Mouse (Mus musculus) left cerebral cortex, postnatal 25 days (tissue): ENCODE measurements around the gene Taf3. TPM values are rescaled to one million over a fixed set of nuclear protein-coding genes. Genes with fewer than 3 reads are reported as not detected.
A peak's percentile ranks its signal among the peaks of the same experiment; 100 is the strongest.

Experiments
- DNase-seq, 2 experiments: peaks; one replicate each; pipeline ENCODE4 v3.0.0; 2022; ENCODE audit warnings: low spot score in 2 of 2, mixed read lengths in 1 of 2
- intact Hi-C: fragments of 180-260 bp; cut with DNase I; formaldehyde crosslinking; loops from one replicate; pipeline ENCODE4 v1.15.1; 2025
- total RNA-seq, 2 experiments: library from RNA; stranded (reverse); gene quantifications; 2 replicates each; pipeline ENCODE4 v1.2.3; 2021

Gene Taf3
- total RNA-seq, 2 experiments from 2014 or later: 14.6 to 15.2 TPM

DNA sequence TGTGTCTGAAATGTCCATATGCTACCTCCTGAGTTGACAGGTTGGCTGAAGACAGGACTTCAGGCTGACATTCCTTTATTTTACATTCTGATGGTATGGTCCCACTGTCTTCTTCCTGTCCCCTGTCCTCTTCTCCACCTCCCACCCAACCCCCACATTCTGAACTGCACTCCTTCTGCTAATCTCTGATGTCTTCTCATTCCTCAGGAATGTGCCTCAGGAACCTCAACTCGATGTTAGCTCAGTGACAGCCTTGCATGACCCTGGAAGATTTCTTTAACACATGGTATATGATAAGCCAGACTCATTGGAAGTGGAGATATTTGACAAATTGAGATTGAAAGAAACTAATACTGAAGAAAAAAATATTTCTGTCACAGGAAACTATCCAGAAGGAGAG, 81.8 kb downstream of the Taf3 start:
- intact Hi-C loops: no loop called here
- no peak for DNase-seq

DNA sequence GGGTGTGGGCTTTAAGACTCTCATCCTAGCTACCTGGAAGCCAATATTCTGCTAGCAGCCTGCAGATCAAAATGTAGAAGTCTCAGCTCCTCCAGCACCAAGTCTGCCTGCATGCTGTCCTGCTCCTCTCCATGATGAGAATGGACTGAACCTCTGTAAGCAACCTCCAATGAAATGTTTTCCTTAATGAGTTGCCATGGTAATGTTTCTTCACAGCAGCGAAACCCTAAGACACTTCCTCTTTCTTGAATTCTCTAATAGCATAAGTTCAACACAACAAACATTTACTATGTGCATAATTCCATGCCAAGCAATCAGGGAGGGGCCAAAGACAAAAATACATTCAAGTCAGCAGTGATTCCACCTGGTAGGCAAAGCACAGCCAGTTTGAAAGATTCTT, 82.8 kb downstream of the Taf3 start:
- intact Hi-C loops: no loop called here

DNA sequence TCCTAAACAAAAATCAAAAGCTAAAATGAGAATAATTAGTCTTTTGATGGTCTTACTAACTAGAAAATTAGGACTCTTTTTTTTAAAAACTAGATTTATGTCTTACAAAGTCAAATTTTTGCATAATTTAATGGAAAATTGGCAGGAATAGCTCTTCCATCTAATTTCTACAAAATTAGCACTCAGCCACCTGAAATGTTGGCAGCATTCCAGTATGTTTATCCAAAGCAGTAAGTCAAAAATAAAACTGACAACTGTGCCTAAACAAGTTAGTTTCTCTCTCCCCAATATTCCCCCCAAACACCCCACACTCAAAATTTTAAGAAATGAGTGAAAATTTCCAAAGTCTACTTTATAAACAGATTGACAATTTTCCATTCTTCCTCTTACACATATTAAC, 85.5 kb downstream of the Taf3 start:
- intact Hi-C loops: no loop called here
- DNase-seq: no peak

More for the DNA sequence above, 82.8 kb downstream of the Taf3 start:
- DNase-seq: no peak

DNA sequence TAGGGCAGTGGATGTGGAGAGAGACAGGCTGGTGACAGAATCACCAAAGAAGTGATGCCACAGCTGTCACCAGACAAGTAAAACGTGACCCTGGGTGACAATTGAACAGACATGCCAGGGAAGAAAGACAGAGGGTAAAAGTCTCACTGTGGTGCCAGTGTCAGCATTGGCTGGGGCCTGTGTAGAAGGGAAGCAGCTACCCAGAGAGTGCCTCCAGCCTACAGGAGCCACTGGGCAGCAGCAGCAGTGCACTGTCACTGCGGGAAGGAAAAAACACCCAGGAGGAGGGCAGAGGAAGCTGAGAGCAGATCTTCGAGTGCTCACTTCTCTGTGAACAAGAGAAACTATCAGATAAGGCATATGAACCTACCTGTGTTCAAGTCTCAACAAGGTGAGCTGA, 86.7 kb downstream of the Taf3 start:
- DNase-seq: no peak
- intact Hi-C loops: no loop called here

DNA sequence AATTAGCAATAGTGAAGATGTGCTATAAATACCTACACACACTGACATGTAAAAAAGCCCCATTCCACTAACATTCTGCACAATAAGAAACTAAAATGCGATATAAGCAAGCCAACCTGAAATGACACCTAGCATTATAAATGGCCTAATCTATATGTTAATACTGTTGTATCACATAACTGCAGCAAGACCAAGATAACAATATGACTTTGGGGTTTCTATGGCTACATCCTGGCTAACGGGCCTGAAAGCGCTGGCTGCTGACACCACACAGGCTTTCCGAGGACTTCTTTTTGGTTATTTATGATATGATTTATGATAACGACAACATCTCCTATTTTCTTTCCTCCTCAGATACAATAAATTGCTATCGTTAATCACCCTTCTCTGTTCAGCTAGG, 90.4 kb downstream of the Taf3 start:
- DNase-seq: no peak
- intact Hi-C loops: no loop called here

DNA sequence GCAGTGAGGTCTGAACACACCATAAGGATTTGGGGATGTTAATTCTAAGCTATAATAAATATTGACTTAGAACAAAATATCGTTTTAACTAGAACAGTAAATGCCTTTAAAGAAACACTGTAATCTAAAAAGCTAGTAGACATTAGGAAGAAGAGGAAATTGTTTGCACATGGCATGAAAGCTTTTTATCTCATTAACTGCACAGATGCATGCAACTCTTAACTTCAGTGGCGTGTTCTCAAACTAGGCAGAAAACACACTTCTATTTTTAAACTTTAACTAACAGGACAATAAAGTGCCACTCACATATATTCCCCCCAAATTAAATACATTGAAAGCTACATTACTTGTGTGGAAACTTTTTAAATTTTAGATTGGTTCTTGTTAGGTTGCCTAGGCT, 91.8 kb downstream of the Taf3 start:
- DNase-seq: no peak
- intact Hi-C loops: no loop called here

DNA sequence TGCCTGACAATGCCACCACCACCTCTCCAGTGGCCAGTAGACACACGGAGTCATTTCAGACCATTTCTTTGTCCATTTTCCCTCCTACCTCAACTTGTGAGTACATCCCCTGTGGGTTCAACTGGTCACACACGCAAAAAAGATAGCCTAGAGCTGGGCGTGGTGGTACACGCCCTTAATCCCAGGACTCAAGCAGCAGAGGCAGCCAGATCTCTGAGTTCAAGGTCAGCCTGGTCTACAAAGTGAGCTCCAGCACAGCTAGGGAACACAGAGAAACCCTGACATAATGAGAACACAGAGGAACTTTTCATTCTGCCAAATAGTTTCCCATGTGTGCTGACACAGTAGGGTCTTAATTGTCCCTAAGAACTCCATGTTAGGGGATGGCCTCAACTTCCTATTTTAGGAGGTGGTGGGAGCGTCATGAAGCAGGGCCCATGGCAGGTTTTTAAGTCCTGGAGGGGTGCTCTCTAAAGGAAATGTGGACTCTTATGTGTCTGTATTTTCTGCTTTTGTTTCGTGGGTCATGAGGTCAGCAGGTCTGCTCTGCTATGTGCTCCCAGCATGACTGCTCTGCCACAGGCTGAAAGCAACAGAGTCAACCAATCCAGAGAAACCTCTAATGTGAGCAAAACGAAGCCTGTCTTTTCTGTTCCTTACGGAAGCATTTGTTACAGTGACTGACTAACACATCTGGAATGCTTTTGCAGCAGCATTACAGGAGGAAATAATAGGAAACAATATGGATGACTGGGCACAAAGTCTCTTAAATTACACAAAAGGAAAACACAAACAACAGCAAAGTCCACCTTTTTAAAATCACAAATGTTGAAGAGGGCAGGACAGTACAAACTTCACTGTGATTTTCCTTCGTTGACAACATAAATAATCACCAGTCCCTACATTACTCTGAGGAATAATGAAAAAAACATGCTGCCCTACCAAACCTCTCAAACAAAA, 92.5 kb downstream of the Taf3 start:
- no peak for DNase-seq
- intact Hi-C loops: no loop called here

DNA sequence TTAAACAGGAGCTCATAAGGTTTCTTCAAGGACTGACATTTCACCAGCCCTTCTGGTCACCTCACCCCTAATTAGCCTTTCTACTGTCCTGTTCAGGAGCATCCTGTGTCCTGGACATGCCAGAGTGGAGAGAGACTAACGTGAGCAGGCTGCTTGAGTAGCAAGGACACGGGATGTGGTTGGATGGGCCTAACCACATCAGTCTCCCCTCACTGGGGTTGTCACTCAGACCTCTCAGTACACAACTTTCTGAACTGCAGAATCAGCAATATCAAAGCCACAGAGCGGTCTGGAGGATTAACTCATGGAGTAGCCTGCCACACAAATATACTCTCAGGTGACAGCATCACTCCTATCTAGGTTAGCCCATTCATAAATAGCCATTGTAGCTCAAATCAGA, 101.7 kb downstream of the Taf3 start:
- intact Hi-C loops: no loop called here

DNA sequence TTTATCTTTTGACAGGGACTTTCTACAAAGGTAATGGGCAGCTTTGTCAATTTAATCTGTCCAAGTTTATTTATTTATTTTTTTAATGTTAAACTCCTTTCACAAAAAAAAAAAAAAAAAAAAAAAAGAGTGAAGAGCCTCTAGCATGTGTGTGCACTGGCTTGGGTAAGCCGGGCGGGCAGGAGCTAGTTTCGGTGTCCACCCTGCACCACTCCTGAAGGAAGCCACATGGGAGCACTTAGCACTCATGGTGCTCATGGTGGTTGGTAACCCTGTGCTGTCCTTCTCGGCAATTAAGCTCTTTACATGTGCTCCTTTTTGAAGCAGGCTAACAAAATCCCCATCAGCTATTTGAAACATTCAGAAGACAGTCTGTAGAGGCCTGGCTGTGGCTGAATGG, 102.8 kb downstream of the Taf3 start:
- DNase-seq: no peak
- intact Hi-C loops: no loop called here

More for the DNA sequence above, 101.7 kb downstream of the Taf3 start:
- no peak for DNase-seq

DNA sequence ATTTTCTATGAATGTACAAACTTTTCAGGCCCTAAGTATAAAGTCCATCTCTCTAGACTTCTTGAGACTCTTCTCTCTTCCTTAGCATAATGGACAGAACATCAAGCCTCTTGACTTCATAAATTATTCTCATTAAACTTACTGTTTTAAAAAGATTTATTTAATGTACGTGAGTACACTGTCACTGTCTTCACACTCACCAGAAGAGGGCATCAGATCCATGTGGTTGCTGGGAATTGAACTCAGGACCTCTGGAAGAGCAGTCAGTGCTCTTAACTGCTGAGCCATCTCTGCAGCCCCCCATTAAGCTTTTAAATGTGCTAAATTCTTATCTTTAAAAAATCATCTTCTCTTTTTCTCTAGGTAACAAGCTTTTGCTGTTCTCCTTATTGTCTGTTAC, 105.4 kb downstream of the Taf3 start:
- intact Hi-C loops: no loop called here

DNA sequence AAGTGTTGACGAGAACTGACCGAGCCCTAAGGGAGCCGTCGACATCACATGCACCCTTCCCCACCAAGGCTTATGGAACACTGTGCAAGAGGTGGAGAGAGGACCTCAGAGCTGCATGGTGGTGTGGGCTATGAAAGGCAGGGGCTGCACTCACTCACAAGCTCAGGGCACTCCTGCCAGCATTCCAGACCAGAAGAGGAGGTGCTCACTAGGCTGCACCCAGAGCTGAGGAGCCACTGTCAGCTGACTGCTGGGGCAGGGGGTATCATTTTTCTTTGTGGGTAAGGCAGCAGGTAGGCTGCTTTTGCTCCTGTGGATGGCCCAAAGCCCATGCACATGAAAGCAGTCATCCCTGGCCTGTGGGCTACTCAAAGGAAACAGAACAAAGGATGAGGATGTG, 109.1 kb downstream of the Taf3 start:
- intact Hi-C loops: no loop called here

More for the DNA sequence above, 105.4 kb downstream of the Taf3 start:
- no peak for DNase-seq

DNA sequence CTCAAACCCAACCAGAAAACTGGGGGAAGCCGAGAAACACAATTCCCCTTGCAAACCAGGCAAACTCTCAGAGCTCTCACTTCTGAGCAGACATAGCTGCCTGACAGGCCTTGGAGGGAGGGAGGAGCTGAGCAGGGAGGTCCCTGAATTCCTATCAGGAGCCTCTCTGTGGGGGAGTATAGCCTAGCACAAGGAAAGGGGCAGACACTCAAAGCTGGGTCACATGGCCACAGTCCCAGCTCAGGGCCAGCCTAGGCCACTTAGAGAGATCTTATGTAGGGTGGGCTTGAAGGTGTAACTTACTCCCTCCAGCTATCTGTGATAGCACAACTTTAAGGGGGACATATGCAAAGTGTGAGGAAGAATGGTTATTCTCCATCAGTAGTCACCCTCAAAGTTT, 112.4 kb downstream of the Taf3 start:
- intact Hi-C loops: no loop called here
- DNase-seq: no peak

More for the DNA sequence above, 109.1 kb downstream of the Taf3 start:
- no peak for DNase-seq

DNA sequence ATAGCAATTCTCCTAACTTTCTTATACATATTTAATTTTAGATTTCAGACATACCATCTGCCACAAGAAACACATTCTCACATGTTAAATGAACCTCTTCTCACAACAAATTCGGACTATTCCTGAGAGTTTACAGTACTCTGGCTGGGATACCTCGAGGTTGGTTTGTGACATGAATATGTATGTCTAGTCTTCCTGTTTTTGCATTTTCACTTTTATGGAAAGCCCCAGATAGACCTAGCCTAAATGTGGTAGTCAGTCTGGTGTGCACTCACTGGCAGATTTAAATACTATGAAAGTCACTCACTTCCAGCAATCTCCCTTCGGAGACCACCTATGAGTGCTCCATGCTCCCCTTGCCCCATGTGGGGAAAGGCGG, 121.5 kb downstream of the Taf3 start:
- peak in 1 of 2 experiments; percentile 9 for DNase-seq
- intact Hi-C loops: no loop called here

DNA sequence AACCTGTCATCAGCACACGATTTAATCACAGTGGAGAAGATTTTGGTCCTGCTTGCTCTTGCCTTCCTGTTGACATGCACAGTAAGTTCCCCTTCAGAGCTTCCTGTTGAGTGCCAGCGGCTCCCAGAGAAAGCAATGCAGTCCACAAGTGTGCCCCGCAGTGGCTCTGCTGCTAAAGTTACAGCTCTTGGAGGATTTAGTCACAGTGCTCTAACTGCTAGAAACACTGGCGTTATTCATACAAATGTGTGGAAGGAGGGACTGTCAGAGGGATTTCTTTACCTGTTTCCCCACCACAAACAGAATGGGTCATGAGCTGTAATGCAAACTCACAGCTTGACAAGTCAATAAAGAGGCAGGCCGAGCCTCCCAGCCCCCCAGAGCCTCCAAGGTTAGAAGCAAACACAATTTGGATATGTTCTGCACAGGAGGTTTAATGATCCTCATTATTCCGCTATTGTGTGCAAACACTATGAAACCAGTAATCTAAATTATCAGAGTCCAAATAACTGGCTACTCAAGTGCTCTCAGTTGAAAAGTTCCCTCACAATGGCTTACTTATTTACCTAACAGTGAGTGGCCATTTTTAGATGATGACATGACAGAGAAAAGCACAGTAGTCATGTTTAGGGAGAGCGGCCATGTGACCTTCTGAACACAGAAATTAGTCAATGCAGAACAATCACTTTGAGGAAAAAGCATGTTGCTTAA, 122.0 kb downstream of the Taf3 start:
- intact Hi-C loops: no loop called here
- no peak for DNase-seq

DNA sequence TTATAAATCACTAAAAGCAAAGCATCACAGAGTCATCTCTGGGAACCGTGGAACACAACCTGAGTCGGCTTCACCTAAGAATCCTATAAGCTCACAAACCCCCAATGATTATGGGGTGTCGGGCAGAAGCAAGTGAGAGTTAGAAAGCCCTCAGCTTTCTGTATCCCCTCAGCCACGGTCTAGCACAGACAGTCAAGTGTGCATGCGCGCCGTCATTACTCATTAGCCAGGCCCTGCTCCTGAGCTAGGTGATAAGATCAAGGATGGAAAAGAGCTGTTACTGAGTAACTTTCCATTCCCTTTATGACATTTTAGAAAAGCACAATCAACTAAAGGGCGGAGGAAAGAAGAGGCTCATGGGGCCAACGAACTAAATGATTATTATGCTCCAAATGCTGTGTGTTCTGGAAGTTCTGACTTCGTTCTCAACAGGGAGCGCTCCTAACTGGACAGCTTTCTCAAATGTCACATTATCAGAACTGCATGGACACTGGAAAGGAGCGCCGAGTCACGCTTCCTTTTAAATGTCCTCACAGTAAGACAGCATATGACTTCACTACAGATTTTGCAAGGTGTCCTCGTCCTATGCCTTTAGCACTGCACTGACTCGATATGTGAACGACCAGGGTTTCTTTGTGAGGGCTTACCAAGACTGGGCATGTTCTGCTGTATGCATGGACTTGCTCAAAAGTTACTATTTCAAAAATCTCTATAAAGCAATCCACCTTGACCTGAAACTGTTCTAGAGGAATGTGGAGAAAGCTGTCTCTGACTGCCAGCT, 129.5 kb downstream of the Taf3 start:
- no peak for DNase-seq
- intact Hi-C loops: no loop called here

DNA sequence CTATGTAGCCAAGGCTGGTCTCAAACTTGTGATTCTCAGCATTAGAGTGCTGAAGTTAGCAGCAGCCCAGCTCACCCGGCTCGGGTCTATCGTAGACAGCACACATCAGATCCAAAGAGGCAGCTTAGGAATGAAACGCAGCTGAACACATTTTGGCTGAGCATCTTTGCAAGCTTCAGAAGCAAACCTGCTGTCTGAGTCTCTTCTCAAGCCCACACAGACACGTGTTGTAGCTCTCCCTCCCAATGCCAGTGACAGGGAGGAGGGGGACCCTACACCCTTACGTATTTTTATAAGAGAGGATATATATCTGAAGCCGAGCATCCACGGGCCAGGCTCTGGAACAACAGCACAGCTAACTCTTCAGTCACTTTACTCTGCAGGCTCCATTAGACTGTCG, 130.8 kb downstream of the Taf3 start:
- intact Hi-C loops: no loop called here
- DNase-seq: peak in 1 of 2 experiments; percentile 32

DNA sequence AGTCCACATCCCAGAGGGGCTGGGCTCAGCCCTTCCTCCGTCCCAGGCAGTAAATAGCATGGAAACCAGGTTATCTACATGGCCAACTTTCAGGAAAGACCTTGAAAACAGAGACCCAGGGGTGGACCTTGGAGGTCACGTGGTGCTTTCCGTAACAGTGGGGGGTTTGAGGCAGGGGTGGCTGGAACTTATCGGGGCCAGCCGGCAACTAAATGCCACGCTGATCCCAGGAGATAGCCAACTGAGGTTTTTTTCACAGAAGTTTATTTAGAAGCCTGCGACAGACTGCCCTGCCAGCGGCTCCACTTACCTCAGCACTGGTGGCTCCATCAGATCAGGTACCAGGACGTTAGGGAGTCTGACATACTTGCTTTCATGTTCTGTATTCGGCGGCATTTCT, 142.4 kb downstream of the Taf3 start:
- no peak for DNase-seq
- intact Hi-C loops: no loop called here

DNA sequence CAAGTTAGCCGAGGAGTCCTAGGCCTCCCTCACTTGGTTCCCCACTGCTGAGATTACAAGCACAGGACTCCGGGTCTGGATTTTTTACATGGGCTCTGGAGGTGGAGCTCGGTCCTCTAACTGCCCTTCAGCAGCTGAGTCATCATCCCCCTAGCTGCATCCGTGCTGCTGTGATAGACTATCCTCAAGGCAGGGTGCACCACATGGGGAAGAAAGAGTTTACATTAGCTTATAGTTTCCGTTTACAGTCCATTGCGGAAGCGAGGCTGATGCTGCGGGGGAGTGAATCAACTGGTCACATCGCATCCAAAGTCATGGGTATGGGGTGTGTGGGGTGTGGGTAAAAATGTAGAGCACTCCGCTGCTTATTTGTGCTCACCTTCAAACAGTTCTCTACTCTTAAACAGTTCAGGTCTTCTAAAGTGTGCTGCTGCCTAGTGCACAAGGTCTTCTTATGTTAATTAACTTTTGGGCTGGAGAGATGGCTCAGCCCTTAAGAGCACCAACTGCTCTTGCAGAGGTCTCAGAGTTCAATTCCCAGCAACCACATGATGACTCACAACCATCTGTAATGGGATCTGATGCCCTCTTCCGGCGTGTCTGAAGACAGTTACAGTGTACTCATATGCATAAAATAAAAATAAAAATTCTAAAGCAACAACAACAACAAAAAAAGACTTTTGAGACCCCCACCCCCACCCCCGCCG, 144.4 kb downstream of the Taf3 start:
- intact Hi-C loops: no loop called here

DNA sequence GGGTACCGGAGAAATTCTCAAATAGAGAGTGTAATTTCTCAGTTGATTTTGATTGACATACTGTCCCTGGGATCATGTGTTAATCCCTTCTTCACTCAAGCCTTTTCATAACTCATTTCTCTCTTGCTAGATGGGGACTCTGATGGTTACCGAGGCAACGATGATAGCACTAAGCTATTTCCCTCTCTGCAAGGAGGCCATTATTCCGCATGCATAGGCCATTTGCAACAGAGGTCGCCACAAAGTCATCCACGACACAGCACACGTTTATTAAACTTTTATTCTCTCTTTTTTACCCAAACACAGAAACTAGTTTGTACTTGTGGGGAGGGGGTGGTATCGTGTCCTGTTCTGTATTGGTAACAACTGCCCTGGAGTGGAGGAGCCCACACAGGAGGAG, 150.6 kb downstream of the Taf3 start:
- intact Hi-C loops: no loop called here
- no peak for DNase-seq

More for the DNA sequence above, 144.4 kb downstream of the Taf3 start:
- DNase-seq: no peak
